Mouse (Mus musculus) kidney, postnatal 4 days (tissue): ENCODE data around the gene Ddx39.

Experiments
- DNase-seq, 2 experiments: peaks; one replicate each; pipeline ENCODE4 v3.0.0; 2021; ENCODE audit warnings: mixed read lengths in 2 of 2

Ddx39 gene

DNA sequence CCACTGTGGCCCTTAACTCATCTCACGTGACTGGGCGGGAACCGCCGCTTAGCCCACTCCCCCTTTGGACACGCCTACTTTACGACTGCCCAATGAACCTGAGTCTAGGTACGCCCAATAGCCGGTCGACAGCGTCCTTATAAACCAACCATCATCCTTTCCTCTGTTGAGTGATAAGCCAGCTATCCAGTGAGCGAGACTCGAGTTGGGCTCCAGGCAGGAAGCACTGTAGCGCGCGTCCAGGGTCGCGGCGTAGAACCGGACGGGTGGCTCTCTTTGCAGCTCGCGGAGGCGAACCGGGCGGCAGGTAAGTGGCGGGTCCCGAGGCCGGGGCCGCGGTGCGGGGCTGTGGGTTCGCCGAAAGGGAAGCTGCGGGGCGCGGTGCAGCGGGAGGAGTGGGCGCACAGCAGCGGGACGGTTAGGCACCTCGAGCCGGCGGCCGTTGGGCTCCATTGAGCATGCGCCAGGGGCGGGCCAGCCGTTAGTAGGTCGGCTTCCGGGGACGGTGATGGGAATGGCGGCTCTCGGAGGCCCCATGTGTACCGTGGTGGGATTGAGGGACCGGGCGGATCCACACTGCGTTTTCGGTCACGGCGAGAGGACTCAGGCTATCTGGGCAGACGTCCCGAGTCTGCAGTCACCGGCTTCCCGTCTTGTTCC is at the start of gene Ddx39:
Gene Ddx39, plus strand, starts transcription at position 147 of the 660 bp plus-strand sequence.
- DNase-seq, result peak; percentile 92 to 96

DNA sequence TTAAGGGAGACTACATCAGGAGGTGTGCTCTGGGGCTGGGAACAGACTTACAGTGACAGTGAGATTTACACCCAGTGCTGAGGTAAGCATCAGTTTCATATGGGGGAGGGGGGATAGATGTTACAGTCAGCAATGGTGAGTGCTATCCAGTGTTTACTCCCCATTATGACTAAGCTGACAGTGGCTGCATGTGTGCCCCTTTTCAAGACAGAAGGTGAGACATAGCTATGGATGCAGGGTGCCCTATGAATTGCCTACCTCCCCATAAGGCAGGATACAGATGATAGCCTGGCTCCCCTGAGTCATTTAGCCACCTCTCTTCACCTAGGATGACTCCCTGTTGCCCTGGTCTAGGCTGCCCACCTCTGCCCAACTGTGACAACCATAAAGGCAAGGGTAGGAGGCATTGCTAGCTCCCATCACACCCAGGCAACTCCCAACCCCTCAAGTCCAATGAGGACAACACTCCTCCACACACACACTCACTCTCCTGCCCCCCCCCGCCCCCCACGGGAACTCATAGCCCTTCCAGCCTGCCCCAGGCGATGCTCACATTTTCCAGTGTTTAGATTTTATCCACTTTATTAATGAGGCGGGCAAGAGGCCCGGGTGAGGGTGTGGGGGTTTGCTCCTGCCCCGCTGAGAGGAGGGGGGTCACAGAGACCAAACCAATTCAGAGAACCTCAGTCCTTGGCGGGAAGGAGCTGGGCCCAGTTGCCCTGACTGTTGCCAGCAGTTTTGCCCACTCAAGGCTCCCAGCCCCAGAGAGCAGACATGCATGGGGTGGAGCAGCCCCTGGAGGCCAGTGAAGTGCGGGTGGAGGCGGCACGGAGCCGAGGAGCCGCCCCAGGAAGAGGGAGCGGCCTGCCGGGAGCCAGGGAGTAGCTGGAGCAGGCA is 48.8 kb upstream of the Ddx39 start, which contains the start of gene Ptger1:
Gene Ptger1, plus strand, starts transcription at position 710 of the 897 bp plus-strand sequence.
- peak; percentile 73 to 81 for DNase-seq

DNA sequence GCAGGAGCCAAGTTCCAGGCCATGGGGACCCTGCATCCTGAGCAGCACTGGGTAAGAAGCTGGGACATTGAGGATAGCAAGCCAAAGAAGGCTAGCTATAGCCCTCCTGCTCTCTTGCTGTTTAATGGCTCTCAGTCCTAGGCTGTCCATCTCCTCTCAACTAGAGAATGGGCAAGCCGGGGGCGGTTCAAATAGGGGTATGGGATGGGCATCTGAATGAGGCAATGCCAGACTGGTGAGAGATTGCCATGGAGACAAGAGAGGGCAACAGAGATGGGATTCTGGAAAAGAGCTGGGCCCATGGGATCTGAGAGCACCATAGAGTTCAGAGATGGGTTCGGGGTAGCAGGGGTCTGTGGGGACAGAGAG is 48.1 kb upstream of the Ddx39 start:
- no peak for DNase-seq

DNA sequence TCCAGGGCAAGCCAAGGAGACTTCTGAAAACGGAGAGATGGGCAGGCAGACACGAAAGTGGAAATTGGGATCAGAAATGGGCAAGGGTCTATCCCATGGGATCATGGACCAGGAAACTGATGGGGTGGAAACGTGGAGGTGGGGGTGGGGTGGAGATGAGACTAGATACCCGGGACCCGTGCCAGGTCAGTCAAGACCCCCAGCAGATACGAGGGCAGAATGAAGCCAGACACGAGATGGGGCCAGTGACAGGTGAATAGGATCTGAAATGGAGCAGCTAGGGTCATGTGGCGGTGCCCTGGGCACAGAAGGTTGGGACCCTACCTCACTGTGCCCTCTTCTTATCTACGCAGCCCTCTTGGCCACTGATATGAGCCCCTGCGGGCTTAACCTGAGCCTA is 47.5 kb upstream of the Ddx39 start:
- DNase-seq, result no peak

DNA sequence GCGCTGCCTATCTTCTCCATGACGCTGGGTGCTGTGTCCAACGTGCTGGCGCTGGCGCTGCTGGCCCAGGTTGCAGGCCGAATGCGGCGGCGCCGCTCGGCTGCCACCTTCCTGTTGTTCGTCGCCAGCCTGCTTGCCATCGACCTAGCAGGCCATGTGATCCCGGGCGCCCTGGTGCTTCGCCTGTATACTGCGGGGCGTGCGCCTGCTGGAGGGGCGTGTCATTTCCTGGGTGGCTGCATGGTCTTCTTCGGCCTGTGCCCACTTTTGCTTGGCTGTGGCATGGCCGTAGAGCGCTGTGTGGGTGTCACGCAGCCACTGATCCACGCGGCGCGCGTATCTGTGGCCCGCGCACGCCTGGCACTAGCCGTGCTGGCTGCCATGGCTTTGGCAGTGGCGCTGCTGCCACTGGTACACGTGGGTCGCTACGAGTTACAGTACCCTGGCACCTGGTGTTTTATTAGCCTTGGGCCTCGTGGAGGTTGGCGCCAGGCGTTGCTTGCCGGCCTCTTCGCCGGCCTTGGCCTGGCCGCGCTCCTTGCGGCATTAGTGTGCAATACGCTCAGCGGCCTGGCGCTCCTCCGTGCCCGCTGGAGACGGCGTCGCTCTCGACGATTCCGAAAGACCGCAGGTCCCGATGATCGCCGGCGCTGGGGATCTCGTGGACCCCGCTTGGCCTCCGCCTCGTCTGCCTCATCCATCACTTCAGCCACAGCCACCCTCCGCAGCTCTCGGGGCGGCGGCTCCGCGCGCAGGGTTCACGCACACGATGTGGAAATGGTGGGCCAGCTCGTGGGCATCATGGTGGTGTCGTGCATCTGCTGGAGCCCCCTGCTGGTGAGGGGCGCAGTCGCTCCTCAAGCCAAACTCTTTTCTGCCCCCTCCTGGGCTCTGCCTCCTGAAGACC is 46.7 kb upstream of the Ddx39 start:
- peak; percentile 85 to 90 for DNase-seq

DNA sequence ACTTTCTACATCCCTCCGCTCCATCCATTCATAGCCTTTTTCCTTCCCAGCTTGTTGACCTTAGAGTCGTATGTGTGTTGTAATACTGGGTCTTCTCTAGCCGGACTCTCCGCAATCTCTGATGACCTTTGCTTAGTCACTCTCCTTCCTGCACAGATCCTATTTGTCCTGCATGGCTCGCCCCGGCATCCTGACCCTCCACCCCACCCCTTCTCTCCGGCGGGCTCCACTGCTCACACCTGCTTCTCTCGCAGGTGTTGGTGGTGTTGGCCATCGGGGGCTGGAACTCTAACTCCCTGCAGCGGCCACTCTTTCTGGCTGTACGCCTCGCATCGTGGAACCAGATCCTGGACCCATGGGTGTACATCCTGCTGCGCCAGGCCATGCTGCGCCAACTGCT is 46.0 kb upstream of the Ddx39 start:
- DNase-seq, result peak in 1 of 2 experiments; percentile 43

DNA sequence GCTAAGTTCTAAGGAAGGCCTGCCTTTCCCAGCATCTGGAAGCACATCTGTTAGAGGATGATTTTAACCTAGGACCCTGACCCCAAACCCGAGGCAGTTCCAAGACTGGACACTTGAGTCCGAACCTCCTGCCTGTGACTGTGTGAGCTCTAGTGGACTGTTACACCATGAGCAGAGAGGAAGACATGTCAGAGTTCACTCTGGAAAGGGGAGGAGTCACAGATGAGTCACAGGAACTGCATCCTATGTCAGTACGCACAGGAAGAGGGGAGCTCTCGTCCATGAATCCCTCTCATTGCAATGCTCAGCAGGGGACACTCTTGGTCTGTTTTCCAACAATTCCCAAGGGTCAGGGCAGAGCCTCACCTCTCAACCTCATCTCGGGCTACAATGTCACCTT is 42.0 kb upstream of the Ddx39 start:
- DNase-seq, result no peak

DNA sequence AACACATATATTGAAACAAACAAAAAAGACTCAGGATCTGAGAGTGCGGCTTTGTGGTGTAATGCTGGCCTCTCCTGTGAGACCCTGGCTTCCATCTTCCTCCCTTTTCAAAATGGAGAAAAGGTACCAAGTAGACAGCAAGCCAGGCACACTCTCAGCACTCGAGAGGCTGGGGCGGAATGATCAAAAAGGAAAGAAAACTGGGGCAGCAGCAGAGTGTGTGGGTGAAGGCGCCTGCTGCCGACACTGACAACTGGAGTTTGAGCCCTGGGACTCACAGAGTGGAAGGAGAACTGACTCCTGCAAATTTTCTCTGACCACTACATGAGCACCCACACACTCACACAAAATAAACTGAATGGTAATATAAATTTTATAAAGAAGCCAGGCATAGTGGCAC is 40.5 kb upstream of the Ddx39 start:
- DNase-seq, result no peak

DNA sequence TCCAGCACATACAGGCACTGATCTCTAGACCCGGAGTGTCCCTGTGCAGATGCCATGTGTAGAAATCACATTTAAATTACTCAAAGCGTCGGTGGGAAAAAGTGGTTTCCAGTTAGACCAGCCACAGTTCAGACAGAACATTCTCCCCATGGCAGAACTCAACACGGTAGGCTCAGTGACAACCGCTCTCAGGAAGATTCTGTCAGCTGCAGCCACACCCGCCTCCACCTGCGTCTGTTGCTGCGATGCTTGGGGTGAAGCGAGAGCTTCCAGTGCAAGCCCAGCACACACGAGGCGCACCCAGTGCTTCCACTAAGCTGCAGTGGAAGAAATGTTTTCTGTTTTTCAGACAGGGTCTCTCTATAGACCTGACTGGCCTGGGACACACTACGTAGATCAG is 35.1 kb upstream of the Ddx39 start:
- DNase-seq, result no peak

DNA sequence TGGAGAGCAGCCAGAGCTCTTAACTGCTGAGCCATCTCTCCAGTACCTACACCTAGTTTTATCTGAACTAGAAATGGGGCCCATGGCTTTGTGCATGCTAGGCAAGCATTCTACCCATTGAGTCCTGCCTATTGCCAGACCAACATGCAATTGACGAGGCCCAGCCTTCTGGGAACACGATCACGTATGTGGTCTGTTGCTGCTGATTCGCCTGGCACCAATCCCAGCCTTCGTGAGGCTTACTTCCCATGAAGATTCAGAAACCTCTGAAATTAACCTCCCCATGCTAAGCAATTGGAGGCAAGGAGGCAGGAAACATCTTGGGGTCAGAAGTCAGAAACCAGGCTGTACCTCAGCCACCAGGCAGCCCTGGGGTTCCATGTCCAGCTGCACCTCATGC is 34.4 kb upstream of the Ddx39 start:
- peak in 1 of 2 experiments; percentile 46 for DNase-seq

DNA sequence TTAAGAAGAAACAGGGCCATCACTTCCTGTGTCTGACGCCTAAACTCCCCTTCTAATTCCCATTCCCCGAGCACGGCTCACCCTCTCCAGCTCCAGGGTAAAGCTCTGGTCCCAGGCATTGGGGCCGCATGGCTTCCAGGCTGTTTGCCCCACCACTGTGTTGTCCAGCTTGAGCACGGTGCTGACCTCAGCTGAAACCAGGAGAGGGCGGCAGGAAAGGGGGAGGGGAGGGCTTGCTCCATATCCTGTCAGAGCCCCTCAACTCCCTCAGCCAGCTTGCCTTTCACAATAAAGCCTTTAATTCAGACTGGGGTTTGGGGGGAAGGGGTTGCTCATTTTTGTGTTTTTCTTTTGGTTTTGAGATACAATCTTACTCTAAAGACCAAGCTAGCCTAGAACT is 33.9 kb upstream of the Ddx39 start:
- DNase-seq, result peak; percentile 58 to 70

DNA sequence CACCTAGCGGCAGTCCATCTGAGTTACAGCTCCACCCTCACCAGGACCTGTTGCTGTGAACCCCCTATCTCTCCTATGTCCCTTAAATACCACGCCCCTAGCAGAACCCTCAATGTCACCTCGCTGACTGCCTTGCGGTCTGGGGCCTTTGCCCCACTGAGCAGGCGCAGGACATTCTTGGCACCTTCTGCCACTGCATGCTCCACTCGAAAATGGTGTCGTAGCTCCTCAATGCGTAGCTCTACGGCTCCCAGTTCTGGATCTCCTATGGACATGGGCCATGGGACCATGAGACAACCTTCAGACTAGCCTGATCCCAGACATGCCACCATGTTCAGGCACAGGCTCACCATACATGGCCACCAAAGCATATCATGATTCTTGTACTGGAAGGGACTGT is 30.5 kb upstream of the Ddx39 start:
- no peak for DNase-seq

DNA sequence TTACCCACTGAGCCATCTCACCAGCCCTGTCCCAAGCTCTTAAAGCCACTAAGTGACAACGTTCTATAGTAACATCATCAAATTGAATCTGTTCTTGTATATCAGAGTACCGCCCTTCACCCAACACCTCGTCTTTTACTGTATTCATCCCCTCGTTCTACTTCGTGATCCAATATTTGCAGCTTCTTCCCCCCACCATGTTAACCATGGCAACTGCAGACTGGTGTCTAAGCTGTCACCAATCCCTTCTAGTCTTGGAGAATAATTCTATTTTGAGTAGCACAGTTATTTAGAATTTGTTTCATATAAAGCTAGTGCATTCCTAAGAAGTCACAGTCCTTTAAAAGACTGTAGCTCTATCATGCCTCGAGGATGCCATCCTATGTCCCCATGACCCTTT is 25.7 kb upstream of the Ddx39 start:
- no peak for DNase-seq

DNA sequence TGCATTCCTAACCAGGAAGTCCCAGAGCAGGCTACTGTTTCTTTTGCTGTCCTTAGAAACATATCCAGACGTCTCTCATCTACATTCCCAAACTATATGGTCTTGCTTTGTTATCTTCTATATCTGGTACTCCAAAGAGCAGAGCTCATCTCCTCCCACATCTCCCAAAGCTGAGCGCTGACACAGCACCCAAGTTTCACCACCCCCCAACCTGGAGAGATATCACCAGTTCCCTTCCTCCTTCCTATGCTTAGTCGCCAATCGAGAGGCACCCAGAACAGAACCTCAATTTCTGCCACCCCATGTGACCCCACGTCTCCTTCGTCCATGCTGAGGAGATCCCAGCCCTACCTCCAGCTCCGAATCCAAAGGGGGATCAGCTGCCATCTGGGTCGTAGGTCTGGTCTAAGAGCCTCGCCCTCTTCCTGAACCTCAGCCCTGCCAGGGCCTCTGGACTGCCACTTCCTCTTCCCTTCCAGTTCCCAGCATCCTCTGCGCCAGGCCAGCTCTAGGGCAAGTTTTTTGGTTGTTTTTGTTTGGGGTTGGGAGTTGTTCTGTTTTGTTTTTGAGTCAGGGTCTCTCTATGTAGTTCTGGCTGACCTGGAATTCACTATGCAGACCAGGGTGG is 21.3 kb upstream of the Ddx39 start:
- peak in 1 of 2 experiments; percentile 36 for DNase-seq

DNA sequence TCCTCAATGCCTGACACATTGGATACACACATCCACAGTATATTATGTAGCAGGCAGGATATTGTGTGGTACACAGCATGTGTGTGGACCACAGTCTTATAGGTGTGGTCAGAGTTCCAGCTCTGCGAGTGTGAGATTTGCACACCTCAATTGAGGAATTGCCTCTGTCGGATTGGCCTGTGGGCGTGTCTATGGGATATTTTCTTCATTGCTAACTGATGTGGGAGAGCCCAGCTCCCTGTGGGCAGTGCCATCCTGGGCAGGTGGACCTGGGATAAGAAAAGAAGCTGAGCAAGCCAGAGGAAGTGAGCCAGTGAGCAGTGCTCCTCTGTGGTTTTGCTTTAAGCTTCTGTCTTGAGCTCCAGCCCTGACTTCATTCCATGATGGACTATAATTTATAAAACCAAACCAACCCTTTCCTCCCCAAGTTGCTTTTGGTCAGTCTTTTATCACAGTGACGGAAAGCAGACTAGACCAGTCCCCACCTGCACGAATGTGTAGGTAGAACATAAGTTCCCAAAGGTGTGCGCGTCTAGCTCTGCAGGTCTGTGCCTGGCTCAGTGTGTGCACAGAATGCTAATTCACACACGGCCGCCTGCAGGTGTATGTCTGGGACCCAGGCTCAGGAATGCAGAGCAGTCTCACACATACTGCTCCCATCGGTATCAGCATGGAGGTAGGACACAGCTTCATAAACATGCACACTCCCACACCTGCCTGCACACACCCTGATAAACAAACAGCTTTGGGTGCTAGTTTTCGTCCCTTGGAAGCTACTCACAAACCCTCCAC is 20.4 kb upstream of the Ddx39 start:
- peak in 1 of 2 experiments; percentile 56 for DNase-seq

DNA sequence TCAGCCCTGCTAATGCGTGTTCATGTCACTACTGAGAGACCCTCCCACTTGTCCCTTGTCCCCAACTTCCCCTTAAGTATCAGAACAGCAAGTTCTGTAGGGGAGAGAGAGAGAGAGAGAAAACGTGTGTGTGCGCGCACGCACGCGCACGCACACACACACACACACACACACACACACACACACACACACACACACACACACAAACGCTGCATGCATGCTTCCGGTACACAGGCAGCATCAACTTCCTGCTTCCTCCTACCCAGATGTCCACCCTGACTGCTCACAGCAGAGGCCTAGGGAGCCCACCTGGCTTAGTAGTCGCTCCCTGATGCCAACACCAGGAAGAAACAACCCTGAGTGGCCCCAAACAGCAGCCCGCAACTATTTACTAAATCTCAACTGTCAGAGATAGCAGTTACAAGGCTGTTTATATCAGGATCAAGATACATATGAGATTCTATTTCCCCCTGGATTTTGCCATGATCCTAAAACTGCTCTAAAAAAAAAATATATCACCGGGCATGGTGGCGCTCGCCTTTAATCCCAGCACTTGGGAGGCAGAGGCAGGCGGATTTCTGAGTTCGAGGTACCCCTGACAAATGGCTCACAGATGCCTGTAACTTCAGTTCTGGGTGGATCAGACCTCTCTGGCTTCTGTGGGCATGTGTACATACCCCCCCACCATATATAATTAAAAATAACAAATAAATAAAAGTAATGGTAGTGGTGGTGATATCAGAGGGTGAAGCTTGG is 19.4 kb upstream of the Ddx39 start:
- DNase-seq, result peak; percentile 21 to 38

DNA sequence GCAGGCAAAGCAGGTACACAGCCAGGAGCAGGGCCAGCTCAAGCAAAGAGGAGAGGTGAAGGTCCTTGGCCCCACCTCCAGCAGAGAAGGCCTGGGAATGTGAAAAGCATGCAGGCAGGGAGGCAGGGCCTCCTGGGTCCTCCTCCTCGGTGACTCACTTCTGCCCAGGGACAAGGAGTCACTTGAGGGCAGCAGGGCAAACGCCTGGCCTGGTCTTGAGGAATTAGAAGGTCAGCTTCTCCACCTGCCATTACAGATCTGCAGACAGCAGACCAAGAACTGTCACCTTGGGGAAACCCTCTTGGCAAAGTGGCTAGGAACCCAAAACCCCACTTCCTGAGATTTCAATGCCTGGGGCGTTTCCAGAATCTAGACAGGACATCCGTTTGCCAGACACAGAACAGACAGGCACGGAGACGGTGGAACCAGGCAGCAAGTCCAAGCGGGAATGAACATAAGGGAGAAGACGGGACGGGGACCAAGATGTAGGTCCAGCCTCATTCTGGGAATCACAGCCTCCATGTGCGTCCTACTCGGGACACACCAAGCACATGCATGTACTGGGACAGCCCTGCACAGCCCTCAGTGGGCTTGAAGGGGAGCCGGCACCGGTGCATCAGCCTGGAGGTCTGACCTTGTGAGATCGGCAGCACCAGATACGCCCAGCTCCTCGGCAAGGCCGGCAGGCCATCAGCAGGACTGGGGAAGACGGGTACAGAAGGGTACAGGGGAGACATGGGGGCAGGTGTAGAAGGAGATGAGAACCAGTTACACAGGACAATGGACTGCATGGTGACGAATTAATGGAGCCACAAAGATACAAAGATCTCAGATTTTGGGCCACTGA is 17.4 kb upstream of the Ddx39 start:
- peak; percentile 51 to 68 for DNase-seq

DNA sequence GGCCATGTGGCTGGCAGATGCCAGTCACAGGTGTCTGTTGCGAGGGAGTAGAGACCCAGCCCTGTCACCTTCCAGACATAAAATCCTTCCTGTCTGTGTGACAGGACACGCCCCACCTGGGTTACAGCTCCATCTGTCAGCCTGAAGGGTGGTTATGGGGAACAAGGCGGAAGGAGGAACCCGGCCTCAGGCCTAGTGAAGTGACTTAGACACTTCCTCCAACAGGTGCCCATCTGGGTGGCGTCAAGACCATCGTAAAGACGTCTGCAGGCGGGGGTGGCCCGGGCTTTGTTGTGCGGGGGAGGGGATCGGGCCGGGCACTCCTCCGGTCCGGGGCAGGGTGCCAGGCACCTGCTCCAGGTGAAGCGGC is 16.7 kb upstream of the Ddx39 start:
- peak; percentile 50 to 67 for DNase-seq

DNA sequence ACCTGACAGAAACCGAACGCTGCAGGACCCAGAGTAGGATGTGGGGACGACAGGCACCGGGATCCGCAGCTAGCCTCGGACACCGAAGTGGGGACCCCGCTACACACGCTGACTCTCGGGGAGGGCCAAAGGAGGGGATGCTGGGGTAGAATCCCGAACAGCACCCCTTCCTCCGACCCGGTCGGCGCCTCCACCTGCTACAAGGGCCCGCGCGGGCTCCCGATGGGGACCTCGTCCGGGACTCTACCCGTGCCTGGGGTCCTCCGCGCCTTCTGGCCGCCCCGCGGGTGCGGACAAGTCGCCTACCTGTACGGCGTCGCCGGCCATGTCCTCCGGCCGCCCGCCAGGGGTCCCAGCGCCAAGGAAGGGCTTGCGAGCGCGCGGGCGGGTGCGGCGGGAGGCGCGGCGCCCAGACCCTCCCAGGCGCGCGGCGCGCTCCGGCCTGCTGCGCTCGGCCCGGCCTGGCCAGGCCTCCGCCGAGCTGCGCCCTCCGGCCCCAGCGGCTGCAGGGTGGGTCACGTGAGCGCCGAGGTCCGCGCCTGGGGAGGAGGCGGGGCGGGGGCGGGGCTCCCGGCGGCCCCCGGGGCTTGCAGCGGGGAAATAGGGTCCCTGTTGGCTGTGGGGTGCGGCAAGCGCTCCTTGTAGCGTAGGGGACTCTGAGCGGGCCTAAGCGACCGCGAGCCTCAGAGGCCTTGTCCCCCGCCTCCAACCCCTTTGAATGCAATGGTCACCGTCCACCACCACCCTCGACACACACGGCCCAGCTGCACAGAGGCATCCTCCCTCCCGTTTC is 16.1 kb upstream of the Ddx39 start, which contains the start of gene Pkn1:
Gene Pkn1, minus strand, starts transcription at position 519 of the 793 bp plus-strand sequence.
- DNase-seq, result peak; percentile 88 to 93
